Mouse (Mus musculus) c-Kit-positive CD71-positive TER-119-negative erythroid progenitor cells, embryonic 14.5 days (primary cell): ENCODE data around the gene Dohh.

Source experiments
- DNase-seq: peaks from one replicate; pipeline ENCODE4 v3.0.0-alpha.2; 2013; ENCODE audit warnings: low read depth

The Dohh gene

DNA sequence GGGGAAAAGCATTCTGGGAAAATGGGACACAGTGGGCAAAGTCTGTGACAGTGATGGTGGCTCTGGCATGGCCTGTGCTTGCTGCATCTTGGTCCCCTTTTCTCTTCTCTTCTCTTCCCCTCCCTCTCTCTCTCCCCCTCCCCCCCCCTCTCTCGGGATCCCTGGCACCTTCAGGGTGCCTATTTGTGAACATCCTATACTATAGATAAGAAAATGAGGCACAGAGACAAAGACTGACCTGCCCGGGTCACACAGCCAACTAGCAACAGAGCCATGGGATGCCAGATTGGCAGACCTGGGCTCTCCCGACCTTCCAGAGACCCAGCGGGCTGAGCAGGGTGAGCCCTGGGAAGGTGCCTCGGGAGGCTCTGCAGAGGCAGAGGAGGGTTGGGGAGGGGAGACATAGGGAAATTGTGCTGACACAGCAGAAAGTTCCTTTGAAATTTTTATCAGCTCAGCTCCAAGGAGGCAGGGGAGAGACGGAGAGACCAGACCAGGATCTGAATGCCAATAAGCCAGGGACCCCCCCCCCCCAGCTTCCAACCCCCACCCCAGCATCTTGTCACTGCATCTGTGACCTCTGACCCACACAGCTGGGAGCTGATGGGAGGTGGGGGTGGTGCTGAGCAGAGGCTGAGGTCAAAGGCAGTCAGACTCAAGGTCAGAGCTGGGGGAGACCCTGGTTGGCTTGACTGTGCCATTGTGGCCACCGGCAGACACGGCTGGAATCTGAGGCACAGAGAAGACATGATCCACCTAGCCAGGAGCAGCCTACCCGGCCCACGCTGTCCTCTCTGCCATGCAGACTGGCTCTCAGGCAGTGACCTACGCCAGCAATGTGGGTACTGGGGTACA, 34.2 kb downstream of the Dohh start:
- no peak for DNase-seq

GRCm38 (mm10) chr10:81419111-81419928, 35.1 kb downstream of the Dohh start:
- DNase-seq, result no peak

GRCm38 (mm10) chr10:81420191-81420767, 36.1 kb downstream of the Dohh start:
- DNase-seq, result no peak

GRCm38 (mm10) chr10:81421041-81421796, 37.0 kb downstream of the Dohh start:
- DNase-seq, result no peak

GRCm38 (mm10) chr10:81421797-81422100, 37.5 kb downstream of the Dohh start:
- DNase-seq, result no peak

GRCm38 (mm10) chr10:81422191-81422590, 38.0 kb downstream of the Dohh start:
- no peak for DNase-seq

- DNase-seq, result no peak
These were observed 38.5 kb downstream of the Dohh start for GRCm38 (mm10) chr10:81422661-81423217.

- DNase-seq, result no peak
These were observed 39.4 kb downstream of the Dohh start for GRCm38 (mm10) chr10:81423476-81424245.

- DNase-seq, result no peak
These were observed 40.2 kb downstream of the Dohh start for GRCm38 (mm10) chr10:81424246-81425051.

GRCm38 (mm10) chr10:81425236-81425850, 41.1 kb downstream of the Dohh start:
- no peak for DNase-seq

DNA sequence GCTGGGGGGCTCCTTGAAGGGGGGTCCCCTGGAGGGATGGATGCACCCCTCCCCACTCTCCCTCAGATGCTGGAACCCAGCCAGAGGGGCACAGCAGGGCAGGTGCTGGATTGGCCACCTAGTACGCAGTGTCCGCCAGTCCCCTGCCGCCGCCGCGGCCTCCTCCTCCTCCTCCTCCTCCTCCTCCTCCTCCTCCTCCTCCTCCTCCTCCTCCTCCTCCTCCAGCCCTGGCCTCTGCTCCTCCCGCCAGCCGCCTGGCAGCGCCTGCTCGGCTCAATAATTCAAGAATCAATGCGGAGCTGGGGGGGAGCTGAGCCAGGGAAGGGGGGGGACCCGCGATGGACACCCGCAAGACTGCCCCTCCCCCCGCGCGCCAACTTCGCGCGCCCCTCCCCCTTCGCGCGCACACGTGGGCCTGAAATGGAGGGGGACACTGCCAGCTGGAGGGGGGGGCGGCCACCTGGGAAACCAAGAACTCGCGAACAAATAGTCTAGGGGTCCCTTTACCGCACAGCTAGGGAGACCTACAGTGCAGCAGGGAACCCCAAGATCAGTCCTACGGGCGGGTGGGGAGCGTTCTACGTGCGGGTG, 41.9 kb downstream of the Dohh start:
- DNase-seq, result no peak

DNA sequence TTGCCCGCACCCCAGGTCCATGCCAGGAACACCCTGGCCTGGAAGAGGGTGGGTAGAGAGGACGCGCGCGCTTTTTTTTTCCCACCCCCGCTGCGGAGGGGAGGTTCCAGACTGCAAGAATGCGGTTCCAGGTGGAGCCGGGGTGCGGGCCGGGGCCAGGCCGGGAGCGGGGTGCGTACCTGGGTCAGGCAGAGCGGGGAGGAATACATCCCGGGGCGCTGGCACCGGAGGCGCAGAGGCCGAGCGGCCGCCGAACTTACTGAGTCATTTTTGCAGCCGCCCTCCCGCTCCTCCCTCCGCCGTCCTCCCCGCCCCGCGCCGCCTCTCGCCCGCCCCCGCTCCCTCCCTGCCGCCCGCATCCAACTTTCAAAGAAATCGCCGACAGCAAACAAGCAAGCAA, 42.7 kb downstream of the Dohh start:
- DNase-seq, result no peak

- no peak for DNase-seq
These were observed 43.1 kb downstream of the Dohh start for GRCm38 (mm10) chr10:81427327-81427726.

DNA sequence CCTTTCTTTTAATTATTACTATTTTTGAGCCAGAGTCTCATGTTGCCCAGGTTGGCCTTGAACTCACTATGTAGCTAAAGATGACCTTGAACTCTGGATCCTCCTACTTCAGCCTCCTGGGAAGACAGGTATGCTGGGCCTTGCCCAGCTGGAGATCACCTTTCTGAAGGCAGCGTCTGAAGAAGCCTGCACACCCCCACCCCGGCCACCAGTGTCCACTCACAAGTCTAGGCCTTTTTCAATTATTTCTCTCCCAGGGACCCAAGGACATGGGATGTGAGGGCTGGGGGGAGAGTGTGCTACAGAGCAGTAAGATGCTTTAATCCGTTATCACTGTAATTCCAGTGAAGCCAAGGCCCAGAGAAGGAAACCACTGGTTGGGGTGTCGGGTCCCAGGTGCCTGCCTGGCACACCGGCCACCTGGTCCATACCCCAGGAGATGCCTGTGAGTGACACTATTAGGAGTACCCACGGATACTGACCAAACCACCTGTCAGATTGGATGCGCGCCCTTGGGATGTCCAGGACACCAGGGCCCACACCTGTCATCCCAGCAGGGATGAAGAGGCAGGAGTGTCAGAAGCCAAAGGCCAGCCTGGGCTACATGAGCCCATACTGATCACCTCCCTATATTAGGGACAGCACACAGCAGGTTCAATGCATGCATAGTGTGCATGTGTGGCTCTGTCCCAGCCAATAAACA, 43.7 kb downstream of the Dohh start:
- DNase-seq, result no peak

GRCm38 (mm10) chr10:81428507-81428870, 44.3 kb downstream of the Dohh start:
- no peak for DNase-seq

DNA sequence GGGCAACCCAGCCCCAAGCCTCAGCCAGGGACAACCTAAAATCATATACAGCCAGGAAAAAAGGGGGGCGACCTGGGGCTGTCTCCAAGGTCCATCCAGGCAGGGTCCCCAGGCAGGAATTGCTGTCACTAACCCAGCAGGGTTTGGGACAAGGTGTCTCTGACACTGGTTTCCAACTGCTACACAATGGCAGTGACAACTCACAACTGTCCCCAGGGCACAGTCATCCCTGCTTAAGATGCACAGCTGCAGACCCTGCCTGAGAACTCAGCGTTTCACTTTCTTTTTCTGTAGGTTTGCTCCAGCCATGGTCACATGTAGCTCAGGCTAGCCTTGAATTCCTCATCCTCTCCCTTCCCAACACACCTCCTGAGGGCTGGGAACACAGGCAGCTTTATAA, 44.9 kb downstream of the Dohh start:
- DNase-seq, result no peak

GRCm38 (mm10) chr10:81429605-81430061, 45.4 kb downstream of the Dohh start:
- DNase-seq, result peak; percentile 86

- no peak for DNase-seq
These were observed 46.1 kb downstream of the Dohh start for GRCm38 (mm10) chr10:81430141-81430830.
